Mouse (Mus musculus) spleen, adult 12 weeks (tissue): ENCODE results near the gene Alkbh6.

Experiments used
- DNase-seq: peaks from one replicate; pipeline ENCODE4 v3.0.0; 2022; ENCODE audit warnings: low spot score

The Alkbh6 gene

GRCm38 (mm10) chr7:30308076-30309005 lies at the start of gene Alkbh6:
TSS of gene Alkbh6 (plus strand) at chr7:30308717.
- DNase-seq, result peak; percentile 76

- no peak for DNase-seq
Measured at GRCm38 (mm10) chr7:30265041-30265440, 43.5 kb upstream of the Alkbh6 start.

GRCm38 (mm10) chr7:30265531-30265930 lies 43.0 kb upstream of the Alkbh6 start:
- DNase-seq, result no peak

- DNase-seq, result no peak
Measured at GRCm38 (mm10) chr7:30265935-30266334, 42.6 kb upstream of the Alkbh6 start.

- DNase-seq, result no peak
Measured at GRCm38 (mm10) chr7:30266780-30267179, 41.7 kb upstream of the Alkbh6 start.

- DNase-seq, result no peak
Measured at GRCm38 (mm10) chr7:30269641-30270040, 38.9 kb upstream of the Alkbh6 start.

GRCm38 (mm10) chr7:30274383-30274782 lies 34.1 kb upstream of the Alkbh6 start:
- DNase-seq, result no peak

GRCm38 (mm10) chr7:30278911-30279310 lies 29.6 kb upstream of the Alkbh6 start:
- DNase-seq, result no peak

- DNase-seq, result no peak
Measured at GRCm38 (mm10) chr7:30279536-30279935, 29.0 kb upstream of the Alkbh6 start.

GRCm38 (mm10) chr7:30279951-30280669 lies 28.4 kb upstream of the Alkbh6 start, which contains the start of the genes Thap8 and Wdr62:
TSS of gene Thap8 (plus strand) at chr7:30280094.
TSS of gene Wdr62 (minus strand) at chr7:30280419.
- DNase-seq, result peak; percentile 88

GRCm38 (mm10) chr7:30280670-30281138 lies 27.8 kb upstream of the Alkbh6 start:
- peak; percentile 71 for DNase-seq

- DNase-seq, result no peak
Measured at GRCm38 (mm10) chr7:30281522-30281921, 27.0 kb upstream of the Alkbh6 start.

GRCm38 (mm10) chr7:30282740-30283139 lies 25.8 kb upstream of the Alkbh6 start:
- DNase-seq, result no peak

GRCm38 (mm10) chr7:30286701-30287410 lies 21.7 kb upstream of the Alkbh6 start:
- no peak for DNase-seq

GRCm38 (mm10) chr7:30288046-30288445 lies 20.5 kb upstream of the Alkbh6 start:
- DNase-seq, result no peak

- no peak for DNase-seq
Measured at GRCm38 (mm10) chr7:30289071-30289713, 19.3 kb upstream of the Alkbh6 start.

- DNase-seq, result no peak
Measured at GRCm38 (mm10) chr7:30289714-30290399, 18.7 kb upstream of the Alkbh6 start.

GRCm38 (mm10) chr7:30291215-30292131 lies 17.0 kb upstream of the Alkbh6 start, which contains the start of gene Clip3:
TSS of gene Clip3 (plus strand) at chr7:30291728.
- no peak for DNase-seq

GRCm38 (mm10) chr7:30293795-30294194 lies 14.7 kb upstream of the Alkbh6 start:
- no peak for DNase-seq

GRCm38 (mm10) chr7:30294296-30294695 lies 14.2 kb upstream of the Alkbh6 start:
- DNase-seq, result no peak
